Mouse (Mus musculus) hindbrain, embryonic 11.5 days (tissue): ENCODE results near the gene Adra1b. TPM values are rescaled to one million over a fixed set of nuclear protein-coding genes. Genes with fewer than 3 reads are reported as not detected.

Experiments
- ATAC-seq: fragments of 200-750 bp; cut with Nextera tagmentation; 2 replicates; pipeline ENCODE4 v1.8.0; 2017; ENCODE audit warnings: mild to moderate bottlenecking, moderate TSS enrichment, moderate library complexity; ENCODE audit not compliant: low FRiP score
- DNase-seq: peaks from one replicate; pipeline ENCODE4 v3.0.0-alpha.2; 2015; ENCODE audit warnings: low spot score
- H3K27ac ChIP-seq: fragments of 300-500 bp; sonication (generic); 2 replicates; pipeline ENCODE4 v1.5.1; 2014; ENCODE audit warnings: mild to moderate bottlenecking, low read depth, low read length
- H3K27me3 ChIP-seq: fragments of 300-500 bp; sonication (generic); 2 replicates; pipeline ENCODE4 v1.6.1; 2014; ENCODE audit warnings: mild to moderate bottlenecking, low read length, moderate library complexity, mixed read lengths; ENCODE audit not compliant: control insufficient read depth, insufficient read depth
- H3K36me3 ChIP-seq: fragments of 300-500 bp; sonication (generic); 2 replicates; pipeline ENCODE4 v1.6.1; 2014; ENCODE audit warnings: mild to moderate bottlenecking, low read length, moderate library complexity, mixed read lengths; ENCODE audit not compliant: control insufficient read depth, insufficient read depth
- H3K4me1 ChIP-seq: fragments of 300-500 bp; sonication (generic); replicated peaks from 2 replicates; pipeline ENCODE4 v1.6.1; 2014; ENCODE audit warnings: low read length, mixed read lengths; ENCODE audit not compliant: control insufficient read depth, insufficient read depth
- H3K4me2 ChIP-seq: fragments of 300-500 bp; sonication (generic); replicated peaks from 2 replicates; pipeline ENCODE4 v1.6.1; 2014; ENCODE audit warnings: mild to moderate bottlenecking, low read depth, low read length
- H3K4me3 ChIP-seq: fragments of 300-500 bp; sonication (generic); 2 replicates; pipeline ENCODE4 v1.5.1; 2014; ENCODE audit warnings: low read depth, low read length
- H3K9ac ChIP-seq: fragments of 300-500 bp; sonication (generic); 2 replicates; pipeline ENCODE4 v1.6.1; 2014; ENCODE audit warnings: low read depth, low read length
- H3K9me3 ChIP-seq: fragments of 300-500 bp; sonication (generic); 2 replicates; pipeline ENCODE4 v1.6.1; 2016; ENCODE audit warnings: low read length; ENCODE audit not compliant: control insufficient read depth
- WGBS: fragments of 180-500 bp; shearing (Covaris S2); extraction: QIAGEN DNeasy Blood & Tissue Kit; methylation state at CpG from one replicate; pipeline ENCODE4 v1.1.7; 2014; 5-methylcytosine and 5-hydroxymethylcytosine counted together
- polyA plus RNA-seq: library from polyadenylated mRNA; unstranded; fragments of >200 nt; fragmentation: Nextera tagmentation; extraction: Ambion mirVana; gene quantifications from 2 replicates; pipeline ENCODE4 v1.2.1, GENCODE M21; 2014

The Adra1b gene
- polyA plus RNA-seq, 1 experiment from 2014 or later = 0.49 TPM

DNA sequence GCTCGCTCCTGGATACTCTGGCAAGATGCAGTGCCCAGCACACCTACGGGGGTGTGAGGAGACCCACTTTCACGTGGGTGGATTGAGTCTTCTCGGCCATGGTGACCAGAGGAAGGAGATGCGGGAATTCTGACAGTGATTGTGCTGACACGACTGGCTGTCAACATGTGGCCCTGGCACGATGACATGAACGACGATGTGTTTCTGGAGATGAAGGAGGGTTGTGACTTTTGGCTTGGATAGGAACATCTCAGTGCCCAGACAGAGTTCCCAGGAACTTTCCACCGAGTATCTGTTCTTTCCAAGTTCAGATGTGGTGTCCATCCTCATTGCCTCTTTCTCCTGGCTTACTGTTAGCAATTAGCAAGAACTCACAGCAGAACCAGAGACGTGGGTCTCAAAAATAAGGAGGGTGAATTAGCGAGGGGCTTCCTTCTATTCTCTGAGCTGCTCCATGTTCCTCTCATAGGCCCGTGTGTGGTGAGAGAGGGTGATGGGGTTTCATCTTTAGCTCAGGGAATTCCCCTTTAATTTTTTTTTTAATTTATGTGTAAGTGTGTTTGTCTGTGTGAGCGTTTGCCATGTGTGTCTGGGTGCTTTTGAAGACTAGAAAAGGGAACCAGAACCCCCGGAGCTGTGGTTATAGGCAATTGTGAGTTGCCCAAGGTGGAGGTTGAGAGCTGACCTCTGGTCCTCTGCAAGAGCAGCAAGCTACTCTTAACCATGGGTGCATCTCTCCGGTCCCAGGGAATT lies 11.3 kb upstream of the Adra1b start:
- no peak for DNase-seq
- H3K27me3 ChIP-seq = no peaks in the 10 kb centered on the region
- no peak overlapping the region for H3K27ac ChIP-seq
- no peaks in the 10 kb centered on the region for H3K4me1 ChIP-seq
- H3K9ac ChIP-seq = no peak overlapping the region
- H3K36me3 ChIP-seq = no peaks in the 10 kb centered on the region
- no peak overlapping the region for H3K4me3 ChIP-seq
- H3K4me2 ChIP-seq = no peak overlapping the region
- ATAC-seq = no peak
- H3K9me3 ChIP-seq = no peaks in the 10 kb centered on the region
- 92% methylated on average over 16 of the region's 16 CpGs for whole genome bisulfite sequencing

DNA sequence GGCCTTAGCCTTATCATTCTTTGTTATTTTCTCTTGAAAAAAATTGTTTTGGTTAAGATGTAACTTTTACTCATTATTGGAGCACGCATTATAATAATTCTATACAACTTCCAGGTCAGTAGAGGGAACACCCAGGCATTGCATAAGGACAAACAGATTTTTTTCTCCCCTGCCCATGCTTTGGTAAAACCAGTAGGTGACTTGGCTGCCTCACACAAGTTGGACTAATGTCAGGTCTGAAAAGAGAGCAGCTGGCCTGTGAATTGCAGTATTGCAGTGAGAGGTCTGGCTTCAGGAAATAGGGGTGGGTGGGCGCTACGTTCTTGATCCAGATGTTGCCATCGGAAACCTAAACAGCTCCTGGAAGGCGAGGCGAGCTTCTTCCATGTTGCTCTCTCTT lies 10.6 kb upstream of the Adra1b start:
- H3K27me3 ChIP-seq = no peaks in the 10 kb centered on the region
- DNase-seq (no peak), ATAC-seq (no peak)
- H3K36me3 ChIP-seq = no peaks in the 10 kb centered on the region
- no peak overlapping the region for H3K4me3 ChIP-seq
- H3K4me1 ChIP-seq = no peaks in the 10 kb centered on the region
- WGBS = 86% methylated on average over 6 of the region's 6 CpGs
- H3K4me2 ChIP-seq = no peak overlapping the region
- no peak overlapping the region for H3K27ac ChIP-seq
- H3K9me3 ChIP-seq = no peaks in the 10 kb centered on the region
- no peak overlapping the region for H3K9ac ChIP-seq

DNA sequence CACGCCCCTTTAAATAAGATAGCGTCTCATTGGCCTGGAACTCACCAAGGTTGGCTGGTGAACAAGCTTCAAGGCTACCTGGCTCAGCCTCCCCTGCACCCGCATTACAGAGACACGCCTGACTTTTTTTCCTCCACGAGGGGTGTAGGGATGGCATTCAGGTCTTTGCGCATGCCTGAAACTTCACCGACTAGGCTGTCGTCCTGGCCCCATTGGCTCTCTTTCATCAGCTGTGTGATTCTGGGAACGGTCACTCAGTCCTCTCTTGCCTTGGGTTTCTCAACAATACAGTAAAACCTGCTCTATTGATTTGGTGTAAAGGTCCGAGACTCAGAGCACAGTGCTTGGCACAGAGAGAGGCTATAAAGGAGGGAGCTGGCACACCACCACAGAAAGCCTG lies 2.3 kb upstream of the Adra1b start:
- Histone ChIP-seq H3K9ac (no peak overlapping the region), H3K4me2 (no peak overlapping the region), H3K27me3 (no peaks in the 10 kb centered on the region), H3K4me1 (no peaks in the 10 kb centered on the region), H3K9me3 (no peaks in the 10 kb centered on the region), H3K27ac (no peak overlapping the region), H3K4me3 (no peak overlapping the region), H3K36me3 (no peaks in the 10 kb centered on the region)
- 79% methylated on average over 10 of the region's 10 CpGs for WGBS
- ATAC-seq = no peak
- DNase-seq = no peak

DNA sequence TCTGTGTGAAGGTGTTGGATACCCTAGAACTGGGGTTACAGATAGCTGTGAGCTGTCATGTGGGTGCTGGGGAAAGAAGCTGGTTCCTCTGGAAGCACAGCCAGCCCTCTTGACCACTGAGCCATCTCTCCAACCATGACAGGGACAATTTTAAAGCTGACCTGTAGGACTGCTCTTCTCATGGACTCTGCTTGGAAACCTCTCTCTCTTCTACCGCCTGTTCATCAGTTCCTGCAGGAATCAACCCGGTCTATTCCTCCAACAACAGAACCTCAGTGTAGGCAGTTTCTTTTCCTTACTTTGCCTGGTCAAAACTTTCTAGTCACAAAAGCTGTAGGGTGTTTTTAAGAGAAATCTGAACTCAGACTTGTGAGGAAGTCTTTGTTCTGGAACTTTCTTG lies 1.3 kb downstream of the Adra1b start:
- no peak for DNase-seq
- Histone ChIP-seq H3K4me2 (no peak overlapping the region), H3K9ac (no peak overlapping the region), H3K27ac (no peak overlapping the region), H3K9me3 (no peaks in the 10 kb centered on the region), H3K4me1 (no peaks in the 10 kb centered on the region), H3K27me3 (no peaks in the 10 kb centered on the region), H3K36me3 (no peaks in the 10 kb centered on the region), H3K4me3 (no peak overlapping the region)
- no peak for ATAC-seq
- 89% methylated on average over 2 of the region's 2 CpGs for WGBS

DNA sequence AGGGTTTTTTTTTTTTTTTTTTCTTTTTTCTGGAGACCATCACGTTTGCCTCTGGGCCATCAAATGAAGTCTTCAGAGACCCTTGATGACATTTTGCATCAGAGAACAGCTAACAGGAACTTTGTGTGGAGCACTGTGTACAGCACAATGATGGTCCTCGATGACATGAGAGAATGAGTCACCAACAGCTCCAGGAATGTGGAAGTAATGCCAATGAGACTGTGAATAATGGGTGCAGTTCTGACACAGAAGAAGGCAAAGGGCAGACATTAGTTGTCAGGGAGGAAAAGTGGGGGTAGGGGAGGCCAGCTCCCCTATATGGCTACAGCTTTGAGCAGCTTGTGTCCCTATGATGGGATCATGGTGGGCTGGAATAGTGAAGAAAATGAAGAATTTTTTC lies 5.7 kb downstream of the Adra1b start:
- Histone ChIP-seq H3K9me3 (no peaks in the 10 kb centered on the region), H3K4me2 (no peak overlapping the region), H3K4me3 (no peak overlapping the region), H3K27me3 (no peaks in the 10 kb centered on the region), H3K9ac (no peak overlapping the region), H3K36me3 (no peaks in the 10 kb centered on the region), H3K4me1 (no peaks in the 10 kb centered on the region), H3K27ac (no peak overlapping the region)
- WGBS = 72% methylated on average over 2 of the region's 2 CpGs
- ATAC-seq (no peak), DNase-seq (no peak)

DNA sequence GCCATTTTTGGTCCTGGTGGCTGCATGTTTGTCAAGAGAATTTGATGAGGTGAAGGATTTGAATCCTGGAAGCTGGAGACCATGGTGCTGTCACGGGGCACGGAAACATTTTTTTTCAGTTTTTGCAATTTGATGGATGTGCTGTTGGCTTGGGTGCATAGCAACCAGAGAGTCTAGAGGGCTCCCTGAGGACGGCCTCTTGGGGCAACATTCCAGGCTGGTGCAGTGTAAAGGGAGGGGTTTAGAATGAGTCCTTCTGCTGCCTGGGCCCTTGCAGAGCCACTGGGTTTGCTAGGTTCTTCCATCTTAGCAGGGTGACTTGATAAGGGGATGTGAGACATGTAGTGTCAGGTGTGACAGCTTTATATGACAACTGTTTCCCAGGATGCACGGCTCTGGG lies 8.5 kb downstream of the Adra1b start:
- 81% methylated on average over 4 of the region's 4 CpGs for WGBS
- Histone ChIP-seq H3K9ac (no peak overlapping the region), H3K27ac (no peak overlapping the region), H3K4me2 (no peak overlapping the region), H3K4me3 (no peak overlapping the region), H3K9me3 (no peaks in the 10 kb centered on the region), H3K36me3 (no peaks in the 10 kb centered on the region), H3K4me1 (no peaks in the 10 kb centered on the region), H3K27me3 (no peaks in the 10 kb centered on the region)
- DNase-seq (no peak), ATAC-seq (no peak)

DNA sequence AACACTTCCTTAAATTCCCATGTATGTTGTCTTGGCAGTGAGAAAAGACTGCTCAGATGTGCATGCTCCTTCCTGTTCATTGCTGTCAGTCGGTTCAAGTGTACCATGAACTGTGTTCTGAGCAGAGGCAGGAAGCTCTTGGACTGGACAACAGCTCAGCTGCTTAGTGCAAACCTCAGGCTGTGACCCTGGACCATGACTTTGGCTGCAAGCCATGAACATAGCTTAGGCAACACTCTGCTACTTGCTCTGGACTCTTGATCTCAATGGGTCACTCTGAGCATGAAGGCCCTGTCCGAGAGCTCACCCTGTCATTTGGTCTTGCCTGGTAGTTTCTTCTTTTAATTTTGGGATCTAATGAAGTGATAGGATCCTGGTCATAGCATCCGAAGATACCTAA lies 9.6 kb downstream of the Adra1b start:
- no peak overlapping the region for H3K27ac ChIP-seq
- DNase-seq = no peak
- no peaks in the 10 kb centered on the region for H3K4me1 ChIP-seq
- H3K4me2 ChIP-seq = no peak overlapping the region
- no peaks in the 10 kb centered on the region for H3K36me3 ChIP-seq
- no peak for ATAC-seq
- H3K4me3 ChIP-seq = no peak overlapping the region
- 93% methylated on average over 3 of the region's 3 CpGs for WGBS
- H3K9me3 ChIP-seq = no peaks in the 10 kb centered on the region
- no peak overlapping the region for H3K9ac ChIP-seq
- no peaks in the 10 kb centered on the region for H3K27me3 ChIP-seq

DNA sequence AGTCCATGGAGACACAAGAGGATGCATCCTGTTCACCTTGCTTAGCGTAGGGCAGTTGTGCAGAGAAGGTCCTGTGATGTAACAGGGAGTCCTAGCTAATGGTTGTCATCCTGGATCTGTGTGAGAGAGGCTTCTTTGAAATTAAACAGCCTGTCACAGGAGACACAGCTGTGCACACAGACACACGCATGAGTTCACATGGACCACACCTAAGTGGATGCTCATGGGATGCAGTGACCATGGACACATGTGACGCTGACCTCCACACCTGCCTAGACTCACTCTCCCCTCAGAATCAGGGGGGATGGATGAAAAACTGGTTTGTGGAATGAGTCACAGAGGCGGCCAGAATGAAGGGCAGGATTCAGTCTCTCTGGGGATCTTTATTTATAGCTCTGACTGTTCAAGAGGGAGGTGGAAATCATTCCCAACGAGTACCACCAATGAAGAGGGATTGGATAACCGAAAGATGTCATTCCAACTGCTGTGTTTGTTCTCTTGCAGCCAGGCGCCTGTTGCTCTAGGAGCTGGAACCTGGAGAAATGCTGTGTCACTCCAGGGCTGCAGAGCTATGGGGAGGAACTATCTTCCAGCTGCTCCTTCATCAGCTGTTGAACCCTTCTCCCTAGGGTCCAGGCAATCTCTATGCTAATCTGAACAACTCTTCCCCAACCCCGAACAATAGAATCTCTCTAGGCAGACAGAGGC lies 11.6 kb downstream of the Adra1b start:
- Histone ChIP-seq H3K36me3 (no peaks in the 10 kb centered on the region), H3K9me3 (no peaks in the 10 kb centered on the region), H3K4me1 (no peaks in the 10 kb centered on the region), H3K4me3 (no peak overlapping the region), H3K27me3 (no peaks in the 10 kb centered on the region), H3K4me2 (no peak overlapping the region), H3K27ac (no peak overlapping the region), H3K9ac (no peak overlapping the region)
- ATAC-seq = peak; percentile 83
- 80% methylated on average over 8 of the region's 8 CpGs for WGBS
- DNase-seq = peak; percentile 39

DNA sequence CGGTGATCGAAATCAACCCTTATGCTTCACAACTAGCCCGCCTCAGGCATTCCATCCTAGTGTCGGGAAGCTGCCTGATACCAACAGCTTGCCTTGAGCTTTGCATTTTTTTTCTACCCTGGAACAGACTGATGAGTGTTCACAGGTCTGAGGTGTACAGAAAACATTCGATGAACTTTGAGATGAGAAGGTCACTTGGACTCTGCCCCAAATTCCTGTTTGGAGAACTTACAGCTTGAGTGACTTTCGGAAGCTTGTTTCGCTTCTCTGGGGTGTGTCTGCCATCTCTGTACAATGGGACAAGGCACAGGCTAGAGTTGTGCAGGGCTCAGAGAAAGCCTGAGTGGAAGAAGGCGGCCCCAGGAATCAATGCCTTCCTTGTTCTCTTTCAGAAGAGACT lies 12.3 kb downstream of the Adra1b start:
- no peak overlapping the region for H3K27ac ChIP-seq
- no peaks in the 10 kb centered on the region for H3K36me3 ChIP-seq
- no peak overlapping the region for H3K9ac ChIP-seq
- WGBS = 89% methylated on average over 8 of the region's 8 CpGs
- no peaks in the 10 kb centered on the region for H3K9me3 ChIP-seq
- ATAC-seq (no peak), DNase-seq (no peak)
- H3K27me3 ChIP-seq = no peaks in the 10 kb centered on the region
- no peak overlapping the region for H3K4me2 ChIP-seq
- H3K4me1 ChIP-seq = no peaks in the 10 kb centered on the region
- no peak overlapping the region for H3K4me3 ChIP-seq
